Mouse (Mus musculus) T-helper 1 cell (primary cell): ENCODE data around the gene Mapk8ip1.
"Not testable (repeated sequence)": the region's sequence is repeated elsewhere in the genome, so short reads cannot be mapped to it uniquely, and the experiment has no call there.

ENCODE experiments used
- in situ Hi-C: fragments of 300-600 bp; cut with MboI, MseI; formaldehyde crosslinking; loops from one replicate; pipeline ENCODE4 v1.15.1; 2025; ENCODE audit warnings: high pct_unique_total_duplicates

The Mapk8ip1 gene

GRCm38 (mm10) chr2:92426426-92426825 lies 25.4 kb upstream of the Mapk8ip1 start:
- in situ Hi-C loops = no loop called here

- in situ Hi-C loops = no loop called here
Observed at GRCm38 (mm10) chr2:92425366-92425765, 24.3 kb upstream of the Mapk8ip1 start.

DNA sequence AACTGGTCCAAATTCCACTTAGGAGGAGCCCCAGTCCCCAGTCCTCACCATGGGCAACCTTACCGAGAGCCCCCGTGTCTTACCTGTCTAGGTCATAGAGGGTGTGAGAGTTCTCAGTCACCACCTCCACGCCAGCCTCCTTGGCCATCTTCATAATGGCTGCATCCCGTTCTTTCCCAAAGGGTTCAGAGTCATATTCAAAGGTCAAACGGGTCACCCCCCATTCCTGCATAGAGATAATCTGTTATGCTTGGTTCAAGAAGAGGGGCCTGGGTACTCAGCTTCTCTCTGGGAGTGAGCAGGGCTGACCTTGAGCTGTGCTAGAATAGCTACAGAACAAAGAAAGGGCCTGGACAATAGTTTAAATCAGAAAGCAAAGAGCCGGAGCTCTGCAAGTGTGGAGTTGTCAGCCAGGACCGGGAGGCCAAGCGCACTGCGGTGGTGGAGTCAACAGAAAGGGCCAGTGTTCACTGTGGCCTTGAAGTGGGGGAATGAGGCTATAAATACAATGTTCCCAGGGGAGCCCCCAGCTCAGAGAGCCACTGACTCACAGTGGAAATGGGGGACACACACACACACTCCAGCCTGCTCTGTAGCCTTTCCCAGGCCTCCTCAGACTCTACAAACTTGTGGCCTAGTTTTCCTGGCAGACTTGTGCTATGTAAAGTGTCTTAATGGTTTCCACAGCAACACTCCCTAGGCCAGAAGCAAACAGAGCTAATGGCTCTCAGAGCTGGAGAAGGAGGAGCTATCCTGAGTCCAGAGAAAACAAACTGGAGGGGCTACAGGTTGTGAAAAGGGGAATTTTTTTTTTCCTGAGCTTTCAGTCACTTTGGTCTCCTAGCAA lies 23.6 kb upstream of the Mapk8ip1 start:
- in situ Hi-C loops = no loop called here

DNA sequence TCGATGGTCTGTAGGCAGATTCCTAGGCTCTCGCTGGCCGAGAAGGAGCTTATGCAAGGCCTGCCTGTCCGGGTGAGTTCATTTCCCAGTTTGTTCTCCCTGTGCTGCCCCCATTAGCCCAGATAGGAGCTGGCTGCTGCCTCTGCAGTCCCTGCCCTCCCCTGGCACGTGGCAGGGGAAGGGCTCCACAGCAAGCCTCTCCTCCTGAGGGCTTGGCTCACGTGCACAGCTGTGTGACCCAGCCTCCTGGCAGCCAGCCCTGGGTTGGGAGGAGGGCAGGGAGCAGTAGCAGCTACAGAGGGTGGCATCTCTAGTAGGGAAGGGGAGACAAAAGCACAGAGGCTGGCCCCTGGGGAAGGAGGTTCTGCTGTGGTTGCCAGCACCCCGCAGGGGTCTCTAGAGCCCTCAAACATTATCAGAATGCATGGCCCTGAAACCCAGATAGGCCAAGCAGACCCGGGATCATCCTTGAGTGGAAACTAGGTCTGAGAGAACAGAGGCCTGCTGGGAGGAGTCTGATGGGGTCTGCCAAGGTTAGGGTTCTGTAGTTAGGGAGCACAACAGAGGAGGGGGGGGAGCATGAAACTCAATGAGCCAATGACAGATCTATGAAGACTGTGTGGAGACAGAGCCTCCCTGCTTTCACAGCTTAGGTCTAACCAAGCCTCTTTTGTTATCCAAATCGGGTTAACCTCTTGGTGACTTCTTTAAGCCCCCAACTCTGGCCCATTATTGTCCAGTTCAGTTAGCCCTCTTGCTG lies 22.8 kb upstream of the Mapk8ip1 start:
- in situ Hi-C loops = no loop called here

- in situ Hi-C loops = no loop called here
Observed at GRCm38 (mm10) chr2:92423156-92423555, 22.1 kb upstream of the Mapk8ip1 start.

DNA sequence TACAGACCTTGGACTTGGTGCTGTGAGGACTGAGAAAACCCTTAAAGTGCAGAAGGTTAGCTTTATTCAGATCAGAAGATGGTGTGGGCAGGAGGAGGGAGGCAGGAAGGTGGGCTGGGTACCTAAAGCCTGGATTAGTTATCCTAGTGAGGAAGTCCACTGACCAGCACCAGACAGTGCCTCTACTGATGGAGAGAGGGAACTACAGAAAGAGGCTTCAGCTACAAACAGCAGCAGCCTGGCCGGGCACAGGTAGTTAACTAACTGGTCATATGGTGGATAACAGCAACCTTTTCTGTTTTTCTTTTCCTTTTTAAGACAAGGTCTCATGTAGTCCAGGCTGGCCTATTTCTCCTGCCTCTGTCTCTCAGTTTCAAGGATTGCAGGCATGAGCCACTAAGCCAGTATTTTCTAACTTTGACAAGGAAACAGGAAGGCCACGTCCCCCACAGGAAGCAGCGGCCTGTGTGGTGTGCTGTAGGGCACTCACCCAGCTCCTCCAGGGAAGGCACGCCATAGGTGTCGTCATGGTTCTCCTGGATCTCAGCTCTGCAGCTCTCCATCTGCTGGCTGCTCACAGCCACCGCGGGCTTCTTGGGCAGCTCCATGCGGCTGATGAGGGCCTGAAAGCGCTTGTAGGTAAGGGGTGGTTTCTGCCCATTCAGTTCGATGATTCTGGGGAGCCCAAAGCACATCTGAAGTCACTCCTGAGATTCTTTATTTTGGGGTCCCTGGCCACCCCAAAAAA lies 21.5 kb upstream of the Mapk8ip1 start:
- in situ Hi-C loops = no loop called here

GRCm38 (mm10) chr2:92421723-92422387 lies 20.8 kb upstream of the Mapk8ip1 start:
- in situ Hi-C loops = no loop called here

- in situ Hi-C loops = no loop called here
Observed at GRCm38 (mm10) chr2:92411705-92412104, 10.6 kb upstream of the Mapk8ip1 start.

DNA sequence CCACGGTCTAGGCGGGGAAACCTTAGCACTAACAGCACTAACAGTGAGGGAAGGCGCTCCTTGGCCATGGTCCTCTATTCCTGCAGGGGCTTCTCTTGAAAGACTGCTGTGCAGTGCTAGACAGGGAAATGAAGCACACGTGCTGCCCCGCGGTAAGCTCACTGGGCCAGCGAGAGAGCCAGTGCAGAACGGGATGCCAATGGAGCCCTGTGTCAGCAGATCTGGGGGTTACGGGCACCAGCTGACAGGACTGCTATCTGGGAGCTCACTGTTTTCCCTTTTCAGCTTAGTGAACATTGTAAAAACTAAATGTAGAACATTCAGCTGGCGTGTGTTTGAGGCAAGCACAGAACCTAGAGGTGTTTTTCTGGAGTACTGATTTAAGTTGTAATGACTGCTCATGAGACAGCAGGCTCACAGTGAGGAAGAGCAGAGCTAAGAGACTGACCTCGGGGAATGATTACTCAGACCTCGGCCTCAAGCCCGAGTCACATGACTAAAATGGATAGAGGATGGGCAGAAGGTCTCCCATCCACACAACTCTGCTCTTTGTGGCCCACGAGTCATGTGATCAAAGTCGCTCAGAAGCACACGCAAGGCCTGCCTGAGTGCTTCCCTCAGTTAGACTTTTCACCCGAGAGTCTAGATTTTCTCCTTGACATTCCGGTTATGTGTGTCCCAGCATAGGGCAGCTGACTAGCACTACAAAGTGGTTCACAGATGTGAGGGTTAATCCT lies 7.4 kb upstream of the Mapk8ip1 start:
- in situ Hi-C loops = no loop called here

DNA sequence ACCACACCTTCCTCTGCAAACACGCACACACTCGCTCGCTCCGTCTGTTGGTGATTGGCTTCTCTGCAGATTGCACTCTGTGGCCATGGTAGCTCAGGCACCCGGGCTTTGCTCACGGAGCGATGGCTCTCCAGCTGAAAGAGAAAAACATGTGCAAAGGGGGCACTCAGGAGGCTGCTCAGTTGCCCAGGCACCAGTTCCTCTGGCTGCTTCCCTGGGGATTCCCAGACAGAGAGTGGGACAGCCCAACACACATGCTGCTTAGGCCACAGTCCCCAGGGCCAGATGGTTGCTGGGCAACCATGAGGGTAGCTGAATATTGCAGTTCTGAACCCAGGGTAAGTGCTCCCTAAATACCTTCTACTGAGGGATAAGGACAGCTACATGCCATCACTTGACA lies 4.6 kb upstream of the Mapk8ip1 start:
- in situ Hi-C loops = no loop called here

GRCm38 (mm10) chr2:92404737-92405136 lies 3.7 kb upstream of the Mapk8ip1 start:
- in situ Hi-C loops = no loop called here

DNA sequence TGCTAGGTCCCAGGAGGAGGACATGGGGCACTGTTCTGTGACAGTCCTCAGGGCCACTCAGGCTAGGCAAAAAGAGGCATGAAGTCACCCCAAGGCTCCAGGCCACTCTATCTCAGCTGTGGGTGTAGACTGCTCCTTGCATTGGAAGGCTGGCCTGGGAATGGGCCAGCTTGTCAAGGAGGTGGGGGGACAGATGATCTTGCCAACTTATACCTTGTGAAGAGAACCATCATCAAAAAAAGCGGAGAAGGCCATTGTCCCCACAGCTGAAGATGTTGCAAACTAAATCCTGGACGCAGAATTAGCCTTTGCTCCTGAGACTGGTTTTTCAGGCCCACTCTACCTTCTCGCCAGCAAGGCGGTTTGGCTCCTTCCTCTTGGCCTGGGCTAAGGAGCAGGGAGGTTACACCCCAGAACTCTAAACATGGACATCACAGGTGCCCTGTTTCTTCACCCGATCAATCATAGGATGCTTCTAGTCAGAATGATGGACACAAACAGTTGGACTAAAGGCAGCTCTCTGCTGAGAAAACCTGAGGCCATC lies 2.8 kb upstream of the Mapk8ip1 start:
- in situ Hi-C loops = no loop called here

GRCm38 (mm10) chr2:92402591-92403326 lies 1.7 kb upstream of the Mapk8ip1 start:
- in situ Hi-C loops = no loop called here

DNA sequence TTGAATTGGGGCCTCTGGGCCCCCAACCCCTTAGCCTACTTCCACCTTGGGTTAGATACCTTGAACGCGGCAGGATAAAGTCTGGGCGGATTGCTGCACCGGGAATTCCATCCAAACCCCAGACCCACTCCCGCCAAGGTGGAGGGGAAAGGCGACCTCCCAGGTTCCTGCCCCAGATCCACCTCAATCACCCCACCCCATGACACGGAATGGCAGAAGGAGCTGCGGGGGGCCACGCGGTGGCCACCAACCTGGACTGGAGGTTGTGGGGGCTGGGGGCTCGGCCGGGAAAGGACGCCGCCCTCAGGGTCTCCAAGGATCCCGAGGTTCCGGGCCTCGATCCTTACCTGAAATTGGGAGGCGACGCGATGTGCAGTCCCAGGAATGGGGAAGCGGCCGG lies 381 bp downstream of the Mapk8ip1 start:
- in situ Hi-C loops = no loop called here

DNA sequence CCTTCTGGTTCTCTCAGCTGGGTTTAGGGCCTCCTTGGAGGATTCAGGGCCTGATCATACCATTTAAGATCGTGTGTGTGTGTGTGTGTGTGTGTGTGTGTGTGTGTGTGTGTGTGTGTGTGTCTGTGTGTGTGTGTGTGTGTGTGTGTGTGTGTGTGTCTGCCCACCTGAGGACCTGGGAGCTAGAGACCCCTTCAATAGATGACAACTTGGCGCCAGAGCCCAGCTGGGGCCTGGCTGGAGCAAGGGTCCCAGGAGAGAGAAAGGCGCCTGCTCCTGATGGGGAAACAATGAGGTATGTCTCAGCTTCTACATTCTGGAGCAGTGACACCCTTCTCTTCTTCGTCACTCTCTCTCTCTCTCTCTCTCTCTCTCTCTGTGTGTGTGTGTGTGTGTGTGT lies 1.2 kb downstream of the Mapk8ip1 start:
- in situ Hi-C loops = not testable (repeated sequence)

DNA sequence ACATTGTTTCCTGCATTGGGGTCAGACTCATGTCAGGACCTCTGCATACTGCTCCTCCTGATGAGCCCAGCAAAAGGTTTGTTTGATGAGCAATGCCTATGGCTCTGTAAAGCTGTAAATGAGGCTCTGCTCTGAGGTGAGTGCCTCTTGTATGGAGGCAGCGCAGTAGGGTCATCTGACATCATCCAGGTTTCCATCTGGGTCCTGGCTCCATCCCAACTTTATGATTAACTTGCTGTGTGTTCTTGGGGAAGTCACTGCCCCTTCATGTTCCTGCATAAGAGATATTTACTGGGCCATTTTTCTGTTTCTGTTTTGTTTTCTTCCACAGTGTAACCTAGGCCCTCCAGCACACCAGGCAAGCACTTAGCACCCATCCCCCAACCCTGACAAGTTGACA lies 3.6 kb downstream of the Mapk8ip1 start:
- in situ Hi-C loops = no loop called here

DNA sequence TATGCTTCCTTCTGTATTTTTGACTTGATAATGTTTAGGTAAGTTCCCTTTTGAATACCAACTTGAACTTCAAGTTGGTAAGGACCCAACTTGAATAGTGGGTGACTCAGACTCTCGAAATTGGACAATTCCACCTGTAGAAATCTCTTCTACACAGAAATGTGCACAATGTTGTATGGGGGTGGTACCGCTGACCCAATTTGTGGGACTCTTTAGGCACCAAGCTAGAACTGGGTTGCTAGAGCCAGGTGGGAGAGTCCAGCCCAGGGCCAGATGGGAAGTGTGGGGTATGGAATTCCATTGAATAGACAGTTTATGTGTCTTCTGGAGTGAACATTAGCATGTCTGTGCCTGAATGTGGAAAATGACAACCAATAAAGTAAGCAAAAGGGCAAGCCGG lies 5.5 kb downstream of the Mapk8ip1 start:
- in situ Hi-C loops = no loop called here

GRCm38 (mm10) chr2:92392318-92393264 lies 8.5 kb downstream of the Mapk8ip1 start:
- in situ Hi-C loops = no loop called here
